ENCODE assay signal across 8 mouse cellular contexts in genomic region chr8:57486491-57487440, GRCm38 (mm10). TPM values are rescaled to one million over a fixed set of nuclear protein-coding genes. Genes with fewer than 3 reads are reported as not detected.
DNase-seq lines count a peak whose midpoint lies in the region; ATAC-seq lines count a peak whose summit lies in the region.

No protein-coding gene starts in this region.

- H3K27ac ChIP-seq in embryonic facial prominence, embryonic 13.5 days: peak overlapping the region; percentile 98
- H3K27ac ChIP-seq in heart, embryonic 10.5 days: peak overlapping the region; percentile 96
- H3K27ac ChIP-seq in kidney, embryonic 15.5 days: peak overlapping the region; percentile 97
- peak overlapping the region; percentile 83 for H3K27ac ChIP-seq in liver, embryonic 13.5 days
- H3K27ac ChIP-seq in stomach, embryonic 14.5 days (ENCODE audit: low read length): peak overlapping the region; percentile 94

- H3K4me2 ChIP-seq in embryonic facial prominence, embryonic 13.5 days: peak overlapping the region; percentile 76
- peak overlapping the region; percentile 90 for H3K4me2 ChIP-seq in kidney, embryonic 15.5 days
- peak overlapping the region; percentile 98 for H3K4me2 ChIP-seq in liver, embryonic 13.5 days
- peak overlapping the region; percentile 66 for H3K4me2 ChIP-seq in stomach, embryonic 14.5 days (replicated peaks; ENCODE audit: low read depth, low read length)

- WGBS in embryonic facial prominence, embryonic 13.5 days: under 1% methylated on average over 54 of the region's 54 CpGs
- WGBS in heart, embryonic 10.5 days: under 1% methylated on average over 54 of the region's 54 CpGs
- WGBS in kidney, embryonic 15.5 days: 2% methylated on average over 54 of the region's 54 CpGs
- under 1% methylated on average over 54 of the region's 54 CpGs for WGBS in liver, embryonic 13.5 days (ENCODE audit: insufficient replicate concordance)
- under 1% methylated on average over 54 of the region's 54 CpGs for WGBS in stomach, embryonic 14.5 days

- H3K4me3 ChIP-seq in embryonic facial prominence, embryonic 13.5 days: peak overlapping the region; percentile 88
- H3K4me3 ChIP-seq in heart, embryonic 10.5 days: peak overlapping the region; percentile 92
- peak overlapping the region; percentile 68 for H3K4me3 ChIP-seq in kidney, embryonic 15.5 days (replicated peaks)
- H3K4me3 ChIP-seq in liver, embryonic 13.5 days (replicated peaks): peak overlapping the region; percentile 95
- H3K4me3 ChIP-seq in stomach, embryonic 14.5 days (ENCODE audit: low read depth, low read length): peak overlapping the region; percentile 92

- H3K27me3 ChIP-seq in embryonic facial prominence, embryonic 13.5 days: no peaks in the 10 kb centered on the region
- no peaks in the 10 kb centered on the region for H3K27me3 ChIP-seq in heart, embryonic 10.5 days (ENCODE audit: insufficient read depth, poor library complexity, severe bottlenecking)
- no peaks in the 10 kb centered on the region for H3K27me3 ChIP-seq in kidney, embryonic 15.5 days
- no peaks in the 10 kb centered on the region for H3K27me3 ChIP-seq in liver, embryonic 13.5 days
- no peaks in the 10 kb centered on the region for H3K27me3 ChIP-seq in stomach, embryonic 14.5 days (ENCODE audit: control insufficient read depth, insufficient read depth, low read length)

- DNase-seq in B cell, adult 2 months: peak; percentile 19 to 53
- DNase-seq in adrenal gland, postnatal 14 days: peak; percentile 59
- DNase-seq in heart, embryonic 10.5 days (ENCODE audit: low spot score): peak; percentile 84
- peak; percentile 41 for DNase-seq in liver, embryonic 13.5 days
- DNase-seq in neural tube, embryonic 10.5 days (ENCODE audit: extremely low spot score, low spot score): peak; percentile 84

- H3K4me1 ChIP-seq in embryonic facial prominence, embryonic 13.5 days: peaks cover 7% of the 10 kb centered on the region
- H3K4me1 ChIP-seq in heart, embryonic 10.5 days: peaks cover 16% of the 10 kb centered on the region; the same call in 1 of the 2 replicates
- peaks cover 9% of the 10 kb centered on the region for H3K4me1 ChIP-seq in kidney, embryonic 15.5 days
- H3K4me1 ChIP-seq in liver, embryonic 13.5 days (replicated peaks): peaks cover 36% of the 10 kb centered on the region
- peaks cover 6% of the 10 kb centered on the region for H3K4me1 ChIP-seq in stomach, embryonic 14.5 days (ENCODE audit: control insufficient read depth, insufficient read depth, low read length)

- peak; percentile 59 for ATAC-seq in embryonic facial prominence, embryonic 13.5 days (ENCODE audit: insufficient number of reproducible peaks, insufficient read depth, low FRiP score, low TSS enrichment, low read depth)
- ATAC-seq in kidney, embryonic 15.5 days (replicated peaks; ENCODE audit: low FRiP score): peak; percentile 63
- ATAC-seq in liver, embryonic 13.5 days (ENCODE audit: low read depth): peak; percentile 58
- ATAC-seq in stomach, embryonic 14.5 days (ENCODE audit: insufficient number of reproducible peaks, insufficient read depth, low FRiP score, low read depth): peak; percentile 21

- no peaks in the 10 kb centered on the region for H3K9me3 ChIP-seq in embryonic facial prominence, embryonic 13.5 days
- no peaks in the 10 kb centered on the region for H3K9me3 ChIP-seq in heart, embryonic 10.5 days
- H3K9me3 ChIP-seq in kidney, embryonic 15.5 days (replicated peaks): no peaks in the 10 kb centered on the region
- H3K9me3 ChIP-seq in liver, embryonic 13.5 days (replicated peaks): no peaks in the 10 kb centered on the region
- no peaks in the 10 kb centered on the region for H3K9me3 ChIP-seq in stomach, embryonic 14.5 days (ENCODE audit: control insufficient read depth, low read depth, low read length)

- H3K9ac ChIP-seq in embryonic facial prominence, embryonic 13.5 days: peak overlapping the region; percentile 92
- H3K9ac ChIP-seq in kidney, embryonic 15.5 days: peak overlapping the region; percentile 66
- peak overlapping the region; percentile 91 for H3K9ac ChIP-seq in liver, embryonic 13.5 days
- H3K9ac ChIP-seq in stomach, embryonic 14.5 days (replicated peaks; ENCODE audit: low read depth, low read length): peak overlapping the region; percentile 92

- peaks cover 14% of the 10 kb centered on the region for H3K36me3 ChIP-seq in embryonic facial prominence, embryonic 13.5 days
- H3K36me3 ChIP-seq in heart, embryonic 10.5 days: peaks cover 24% of the 10 kb centered on the region
- peaks cover 13% of the 10 kb centered on the region for H3K36me3 ChIP-seq in kidney, embryonic 15.5 days
- peaks cover 8% of the 10 kb centered on the region for H3K36me3 ChIP-seq in liver, embryonic 13.5 days
- H3K36me3 ChIP-seq in stomach, embryonic 14.5 days (ENCODE audit: control insufficient read depth, insufficient read depth, low read length): peaks cover 3% of the 10 kb centered on the region; the same call in 1 of the 2 replicates

RNA-seq across cellular contexts. Expression of gene Sap30, which starts 0.9 kb away (rescaled TPM):
- 11.6 and 12.0 TPM in 2 replicates for total RNA-seq in adrenal gland, postnatal 14 days (2021)
- 40.4 and 45.6 TPM in 2 replicates for polyA plus RNA-seq in embryonic facial prominence, embryonic 13.5 days (2015; fragmentation: Nextera tagmentation; extraction: Ambion mirVana)
- polyA plus RNA-seq in heart, embryonic 10.5 days (2016; fragmentation: Nextera tagmentation; extraction: Ambion mirVana): 45.3 and 66.4 TPM in 2 replicates
- polyA plus RNA-seq in kidney, embryonic 15.5 days (2015; fragmentation: Nextera tagmentation; extraction: Ambion mirVana): 35.9 and 37.0 TPM in 2 replicates
- polyA plus RNA-seq in liver, embryonic 13.5 days (2015; fragmentation: Nextera tagmentation; extraction: Ambion mirVana): 14.5 and 14.7 TPM in 2 replicates
- polyA plus RNA-seq in stomach, embryonic 14.5 days (2014; fragmentation: Nextera tagmentation; extraction: Ambion mirVana): 43.6 and 44.0 TPM in 2 replicates

RNA-seq across cellular contexts. Expression of gene Hmgb2, which starts 24.9 kb away (rescaled TPM):
- 56.5 and 57.5 TPM in 2 replicates for total RNA-seq in adrenal gland, postnatal 14 days (2021)
- 362 and 415 TPM in 2 replicates for polyA plus RNA-seq in embryonic facial prominence, embryonic 13.5 days (2015; fragmentation: Nextera tagmentation; extraction: Ambion mirVana)
- polyA plus RNA-seq in heart, embryonic 10.5 days (2016; fragmentation: Nextera tagmentation; extraction: Ambion mirVana): 284 and 384 TPM in 2 replicates
- polyA plus RNA-seq in kidney, embryonic 15.5 days (2015; fragmentation: Nextera tagmentation; extraction: Ambion mirVana): 478 and 554 TPM in 2 replicates
- 404 and 474 TPM in 2 replicates for polyA plus RNA-seq in liver, embryonic 13.5 days (2015; fragmentation: Nextera tagmentation; extraction: Ambion mirVana)
- polyA plus RNA-seq in stomach, embryonic 14.5 days (2014; fragmentation: Nextera tagmentation; extraction: Ambion mirVana): 360 and 410 TPM in 2 replicates

RNA-seq across cellular contexts. Expression of gene Scrg1, which starts 31.0 kb away (rescaled TPM):
- 0.52 and 0.94 TPM in 2 replicates for total RNA-seq in adrenal gland, postnatal 14 days (2021)
- polyA plus RNA-seq in embryonic facial prominence, embryonic 13.5 days (2015; fragmentation: Nextera tagmentation; extraction: Ambion mirVana): 5.5 and 6.1 TPM in 2 replicates
- polyA plus RNA-seq in heart, embryonic 10.5 days (2016; fragmentation: Nextera tagmentation; extraction: Ambion mirVana): 0.20 and 0.21 TPM in 2 replicates
- polyA plus RNA-seq in kidney, embryonic 15.5 days (2015; fragmentation: Nextera tagmentation; extraction: Ambion mirVana): 0.39 TPM in 1 of 2 replicates, not detected in the other
- 0.15 TPM in 1 of 2 replicates, not detected in the other for polyA plus RNA-seq in liver, embryonic 13.5 days (2015; fragmentation: Nextera tagmentation; extraction: Ambion mirVana)
- polyA plus RNA-seq in stomach, embryonic 14.5 days (2014; fragmentation: Nextera tagmentation; extraction: Ambion mirVana): 0.64 and 0.91 TPM in 2 replicates

Comparison
In these comparisons a context has a peak if more than half of its experiments do, and no peak if none do; other contexts are left out.
1. Peak in every context shown above with its lines: DNase-seq, ATAC-seq, H3K4me3 ChIP-seq and H3K27ac ChIP-seq.